Mouse (Mus musculus): ENCODE results near the gene Rnf208.

DNA sequence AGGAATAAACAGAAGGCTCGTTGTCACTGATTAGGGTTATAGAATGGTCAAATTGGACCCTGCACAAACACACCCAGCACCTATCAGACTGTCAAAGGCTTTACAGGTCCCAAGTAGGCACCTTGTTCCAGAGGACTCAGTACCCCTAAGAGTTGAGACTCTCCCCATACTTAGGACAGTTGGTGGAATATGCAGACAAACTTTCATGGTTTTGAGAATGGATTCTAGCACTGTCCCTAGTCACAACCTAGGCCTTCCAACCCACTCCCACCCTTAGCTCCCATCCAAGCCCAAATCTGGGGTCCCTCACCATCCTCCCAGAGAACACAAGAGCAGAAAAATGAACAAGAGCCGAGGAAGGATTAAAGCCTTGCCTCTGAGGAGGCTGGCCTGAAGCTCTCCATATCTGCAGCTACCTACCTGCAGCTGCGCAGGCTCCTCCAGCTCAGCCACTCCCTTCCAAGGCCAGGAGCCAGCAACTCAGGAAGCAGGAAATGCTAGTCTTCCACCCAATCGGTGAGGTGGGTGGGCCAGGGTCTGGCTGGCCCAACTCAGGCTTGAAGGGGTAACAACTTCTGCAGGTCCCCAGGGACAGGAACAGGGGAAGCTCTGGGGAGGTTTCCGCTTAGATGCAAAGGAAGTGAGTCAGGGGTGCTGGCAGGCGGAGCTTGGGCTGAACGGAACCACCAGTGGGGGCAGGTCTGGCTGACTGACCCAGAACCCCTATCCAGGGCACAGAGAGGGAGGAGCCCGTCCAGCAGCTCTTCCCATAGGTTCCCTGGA, 45.7 kb upstream of the Rnf208 start, which contains the start of gene Tor4a:
- peak; percentile 63 for TF ChIP-seq POLR2A (IDR thresholded peaks at IDR 0.05; ENCODE audit: low read depth, low read length)
- TF ChIP-seq CTCF (IDR thresholded peaks at IDR 0.05; ENCODE audit: extremely low read depth, insufficient read length, insufficient replicate concordance, low read depth, low read length): no peak

All from small intestine, adult 2 months (tissue).